Comparison of ENCODE assay signal across 13 mouse cellular contexts in the genomic region with DNA sequence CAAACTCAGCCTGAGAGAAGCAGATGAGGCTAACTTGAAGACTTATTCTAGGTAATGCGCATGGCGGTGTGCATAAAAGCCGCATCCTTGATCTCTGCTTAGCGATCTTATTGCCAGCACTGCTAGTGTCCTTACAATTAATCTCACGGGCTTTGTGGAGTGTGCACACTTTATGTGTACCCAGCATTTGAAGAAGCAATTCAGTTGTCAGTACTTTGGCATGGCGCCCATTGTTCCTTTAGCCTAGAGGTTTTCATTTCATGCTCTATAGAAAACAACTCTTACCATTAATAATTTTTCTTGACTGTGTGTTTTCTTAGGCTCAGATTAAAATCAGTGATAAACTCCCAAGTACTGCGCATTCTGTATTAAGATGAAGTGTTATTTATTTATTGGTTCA. TPM values are rescaled to one million over a fixed set of nuclear protein-coding genes. Genes with fewer than 3 reads are reported as not detected.
DNase-seq lines count a peak whose midpoint lies in the region; ATAC-seq lines count a peak whose summit lies in the region.
"Had no signal": no experiment of that assay in that cellular context is flagged by ENCODE, and none has a peak within 500 bp of the region (broad histone marks: within the 10 kb centered on the region; RNA-seq: fewer than 3 reads in every experiment).

No protein-coding gene starts in this region.

- intact Hi-C loops in heart, postnatal 10 days (cut with DNase I), result no loop called here

- H3K27ac ChIP-seq in heart, embryonic 13.5 days (replicated peaks), result no peak overlapping the region
- no peak overlapping the region for H3K27ac ChIP-seq in heart, embryonic 12.5 days (ENCODE audit: poor library complexity, severe bottlenecking)
- no peak overlapping the region for H3K27ac ChIP-seq in midbrain, embryonic 14.5 days (replicated peaks; ENCODE audit: low read depth, low read length)
- H3K27ac ChIP-seq in midbrain, embryonic 11.5 days (ENCODE audit: low read depth, low read length), result no peak overlapping the region
- H3K27ac ChIP-seq: liver, embryonic 13.5 days had no signal

- no peaks in the 10 kb centered on the region for H3K9me3 ChIP-seq in heart, embryonic 13.5 days
- 0 out of 2 replicates have a peak, but pooled peaks cover 2% of the 10 kb centered on the region for H3K9me3 ChIP-seq in heart, embryonic 12.5 days (replicated peaks)
- no peaks in the 10 kb centered on the region for H3K9me3 ChIP-seq in midbrain, embryonic 14.5 days (ENCODE audit: control insufficient read depth, low read length)
- H3K9me3 ChIP-seq in midbrain, embryonic 11.5 days (ENCODE audit: control insufficient read depth, low read length), result no peaks in the 10 kb centered on the region

- peak; percentile 25 to 52 for DNase-seq in adrenal gland, adult (ENCODE audit: inconsistent age in 2 of 2, low spot score in 1 of 2)
- DNase-seq in adrenal gland, adult 8-10 months, result no peak
- DNase-seq in midbrain, embryonic 14.5 days, result peak; percentile 63
- no peak for DNase-seq in midbrain, embryonic 11.5 days (ENCODE audit: low spot score, missing footprints)
- DNase-seq in adipocyte (ENCODE audit: low spot score), result peak; percentile 69
- DNase-seq in heart, postnatal 10 days, result no peak
- DNase-seq: embryo, embryonic 11 days; kidney, adult 8-10 months; layer of hippocampus, adult 9-11 months; liver, embryonic 13.5 days; thymus, adult 2 months had no signal

- 0 out of 2 replicates have a peak overlapping the region, but pooled peaks have one; percentile 10 for H3K9ac ChIP-seq in heart, embryonic 13.5 days
- H3K9ac ChIP-seq in heart, embryonic 12.5 days, result no peak overlapping the region
- no peak overlapping the region for H3K9ac ChIP-seq in midbrain, embryonic 14.5 days (replicated peaks; ENCODE audit: low read length)
- no peak overlapping the region for H3K9ac ChIP-seq in midbrain, embryonic 11.5 days (ENCODE audit: low read length)
- H3K9ac ChIP-seq: liver, embryonic 13.5 days had no signal

- H3K27me3 ChIP-seq in heart, embryonic 13.5 days (replicated peaks), result no peaks in the 10 kb centered on the region
- no peaks in the 10 kb centered on the region for H3K27me3 ChIP-seq in heart, embryonic 12.5 days (replicated peaks)
- H3K27me3 ChIP-seq in midbrain, embryonic 14.5 days (ENCODE audit: control insufficient read depth, insufficient read depth, low read length), result no peaks in the 10 kb centered on the region
- H3K27me3 ChIP-seq in midbrain, embryonic 11.5 days (ENCODE audit: control insufficient read depth, insufficient read depth, low read length), result no peaks in the 10 kb centered on the region
- H3K27me3 ChIP-seq: liver, embryonic 13.5 days had no signal

- no peaks in the 10 kb centered on the region; the same call in 1 of the 2 replicates for H3K4me1 ChIP-seq in heart, embryonic 13.5 days
- H3K4me1 ChIP-seq in heart, embryonic 12.5 days (replicated peaks), result no peaks in the 10 kb centered on the region
- H3K4me1 ChIP-seq in midbrain, embryonic 14.5 days (ENCODE audit: control insufficient read depth, insufficient read depth, low read length), result no peaks in the 10 kb centered on the region
- no peaks in the 10 kb centered on the region for H3K4me1 ChIP-seq in midbrain, embryonic 11.5 days (ENCODE audit: control insufficient read depth, insufficient read depth, low read length)

- no peak overlapping the region for H3K4me3 ChIP-seq in heart, embryonic 13.5 days
- no peak overlapping the region for H3K4me3 ChIP-seq in heart, embryonic 12.5 days
- H3K4me3 ChIP-seq in midbrain, embryonic 14.5 days (replicated peaks; ENCODE audit: low read depth, low read length), result no peak overlapping the region
- no peak overlapping the region for H3K4me3 ChIP-seq in midbrain, embryonic 11.5 days (ENCODE audit: low read depth, low read length)
- H3K4me3 ChIP-seq: liver, embryonic 13.5 days had no signal

- peaks cover 24% of the 10 kb centered on the region for H3K36me3 ChIP-seq in heart, embryonic 13.5 days
- peaks cover 25% of the 10 kb centered on the region for H3K36me3 ChIP-seq in heart, embryonic 12.5 days
- no peaks in the 10 kb centered on the region for H3K36me3 ChIP-seq in midbrain, embryonic 14.5 days (ENCODE audit: control insufficient read depth, insufficient read depth, low read length)
- H3K36me3 ChIP-seq in midbrain, embryonic 11.5 days (ENCODE audit: control insufficient read depth, insufficient read depth, low read length), result no peaks in the 10 kb centered on the region

- WGBS in heart, embryonic 13.5 days, result 88% methylated on average over 7 of the region's 7 CpGs
- 90% methylated on average over 7 of the region's 7 CpGs for WGBS in heart, embryonic 12.5 days
- 76% methylated on average over 7 of the region's 7 CpGs for WGBS in midbrain, embryonic 14.5 days
- 88% methylated on average over 7 of the region's 7 CpGs for WGBS in midbrain, embryonic 11.5 days

- no peak for ATAC-seq in heart, embryonic 13.5 days (ENCODE audit: extremely low read depth, insufficient number of reproducible peaks, low FRiP score, low TSS enrichment)
- ATAC-seq in heart, embryonic 12.5 days (ENCODE audit: insufficient number of reproducible peaks, low FRiP score), result no peak
- no peak for ATAC-seq in midbrain, embryonic 14.5 days (ENCODE audit: low FRiP score, low TSS enrichment)
- no peak for ATAC-seq in midbrain, embryonic 11.5 days (ENCODE audit: low FRiP score)

- H3K4me2 ChIP-seq in heart, embryonic 13.5 days, result no peak overlapping the region
- H3K4me2 ChIP-seq in heart, embryonic 12.5 days, result no peak overlapping the region
- H3K4me2 ChIP-seq in midbrain, embryonic 14.5 days (ENCODE audit: low read length), result no peak overlapping the region
- no peak overlapping the region for H3K4me2 ChIP-seq in midbrain, embryonic 11.5 days
- H3K4me2 ChIP-seq: liver, embryonic 13.5 days had no signal

RNA-seq across cellular contexts. Expression of gene Micu1, which starts 7.0 kb away (rescaled TPM):
- 10 to 100 TPM; 60.7 to 96.3 (median 74.9) TPM for total RNA-seq in adrenal gland, adult 8-10 months (2022)
- 42.1 and 43.5 TPM in 2 replicates for polyA plus RNA-seq in heart, embryonic 13.5 days (2015; fragmentation: Nextera tagmentation; extraction: Ambion mirVana)
- polyA plus RNA-seq in heart, embryonic 12.5 days (2016; fragmentation: Nextera tagmentation; extraction: Ambion mirVana), result 44.6 and 46.2 TPM in 2 replicates
- 58.2 and 69.3 TPM in 2 replicates for polyA plus RNA-seq in midbrain, embryonic 14.5 days (2014; fragmentation: Nextera tagmentation; extraction: Ambion mirVana)
- polyA plus RNA-seq in midbrain, embryonic 11.5 days (2014; fragmentation: Nextera tagmentation; extraction: Ambion mirVana), result 56.1 and 57.0 TPM in 2 replicates
- total RNA-seq in heart, postnatal 10 days (2021), result 10 to 100 TPM; 25.9 to 26.4 TPM

Comparison
In these comparisons a context has a peak if more than half of its experiments do, and no peak if none do; other contexts are left out.
1. DNase-seq: peak in adrenal gland, adult (2 of 2), midbrain, embryonic 14.5 days (single experiment) and adipocyte (single experiment); none in adrenal gland, adult 8-10 months (single experiment), midbrain, embryonic 11.5 days (single experiment) and heart, postnatal 10 days (0 of 2).